Mouse (Mus musculus): Measurements from ENCODE around the gene Lrrc66.
"Not testable (repeated sequence)": the region's sequence is repeated elsewhere in the genome, so short reads cannot be mapped to it uniquely, and the experiment has no call there.

The Lrrc66 gene

GRCm38 (mm10) chr5:73615211-73615610 lies 17.1 kb downstream of the Lrrc66 start:
- no peak for DNase-seq (ENCODE audit: low read depth, low spot score)

- no peak for DNase-seq (ENCODE audit: low read depth, low spot score)
These were observed 19.0 kb downstream of the Lrrc66 start for GRCm38 (mm10) chr5:73613296-73613695.

GRCm38 (mm10) chr5:73611071-73611470 lies 21.3 kb downstream of the Lrrc66 start:
- no peak for DNase-seq (ENCODE audit: low read depth, low spot score)

GRCm38 (mm10) chr5:73604964-73605363 lies 27.4 kb downstream of the Lrrc66 start:
- DNase-seq (ENCODE audit: low read depth, low spot score), result no peak

- DNase-seq (ENCODE audit: low read depth, low spot score), result no peak
These were observed 27.8 kb downstream of the Lrrc66 start for GRCm38 (mm10) chr5:73604542-73604941.

GRCm38 (mm10) chr5:73602865-73603264 lies 29.5 kb downstream of the Lrrc66 start:
- no peak for DNase-seq (ENCODE audit: low read depth, low spot score)

- no peak for DNase-seq (ENCODE audit: low read depth, low spot score)
These were observed 31.0 kb downstream of the Lrrc66 start for GRCm38 (mm10) chr5:73601361-73601763.

GRCm38 (mm10) chr5:73599991-73600390 lies 32.3 kb downstream of the Lrrc66 start:
- DNase-seq (ENCODE audit: low read depth, low spot score), result no peak

GRCm38 (mm10) chr5:73598943-73599695 lies 33.2 kb downstream of the Lrrc66 start:
- DNase-seq (ENCODE audit: low read depth, low spot score), result peak; percentile 67

- no peak for DNase-seq (ENCODE audit: low read depth, low spot score)
These were observed 45.2 kb downstream of the Lrrc66 start for GRCm38 (mm10) chr5:73587119-73587518.

GRCm38 (mm10) chr5:73586597-73586996 lies 45.7 kb downstream of the Lrrc66 start:
- no peak for DNase-seq (ENCODE audit: low read depth, low spot score)

- DNase-seq (ENCODE audit: low read depth, low spot score), result no peak
These were observed 46.9 kb downstream of the Lrrc66 start for GRCm38 (mm10) chr5:73585212-73586115.

GRCm38 (mm10) chr5:73584011-73584410 lies 48.3 kb downstream of the Lrrc66 start:
- DNase-seq (ENCODE audit: low read depth, low spot score), result not testable (repeated sequence)

GRCm38 (mm10) chr5:73578131-73578530 lies 54.2 kb downstream of the Lrrc66 start:
- no peak for DNase-seq (ENCODE audit: low read depth, low spot score)

- DNase-seq (ENCODE audit: low read depth, low spot score), result no peak
These were observed 55.6 kb downstream of the Lrrc66 start for GRCm38 (mm10) chr5:73576708-73577107.

- no peak for DNase-seq (ENCODE audit: low read depth, low spot score)
These were observed 57.7 kb downstream of the Lrrc66 start for GRCm38 (mm10) chr5:73574616-73575015.

GRCm38 (mm10) chr5:73573789-73574188 lies 58.5 kb downstream of the Lrrc66 start:
- peak; percentile 18 for DNase-seq (ENCODE audit: low read depth, low spot score)

- DNase-seq (ENCODE audit: low read depth, low spot score), result no peak
These were observed 59.5 kb downstream of the Lrrc66 start for GRCm38 (mm10) chr5:73572846-73573245.

- no peak for DNase-seq (ENCODE audit: low read depth, low spot score)
These were observed 60.8 kb downstream of the Lrrc66 start for GRCm38 (mm10) chr5:73571395-73572156.

GRCm38 (mm10) chr5:73569181-73569580 lies 63.1 kb downstream of the Lrrc66 start:
- DNase-seq (ENCODE audit: low read depth, low spot score), result peak; percentile 74

GRCm38 (mm10) chr5:73566892-73567291 lies 65.4 kb downstream of the Lrrc66 start:
- DNase-seq (ENCODE audit: low read depth, low spot score), result no peak

GRCm38 (mm10) chr5:73566119-73566518 lies 66.2 kb downstream of the Lrrc66 start:
- DNase-seq (ENCODE audit: low read depth, low spot score), result no peak
